Mouse (Mus musculus) B cell, adult 2 months (primary cell): ENCODE measurements at regions not wholly inside any gene's neighbourhood (a gene's known extent, or its start where the extent isn't known, plus 50 kb on each side); places are given as distances from the start of the nearest gene placed in this dataset.

Experiments
- DNase-seq, 2 experiments: peaks; one replicate each; pipeline ENCODE4 v3.0.0; 2022

DNA sequence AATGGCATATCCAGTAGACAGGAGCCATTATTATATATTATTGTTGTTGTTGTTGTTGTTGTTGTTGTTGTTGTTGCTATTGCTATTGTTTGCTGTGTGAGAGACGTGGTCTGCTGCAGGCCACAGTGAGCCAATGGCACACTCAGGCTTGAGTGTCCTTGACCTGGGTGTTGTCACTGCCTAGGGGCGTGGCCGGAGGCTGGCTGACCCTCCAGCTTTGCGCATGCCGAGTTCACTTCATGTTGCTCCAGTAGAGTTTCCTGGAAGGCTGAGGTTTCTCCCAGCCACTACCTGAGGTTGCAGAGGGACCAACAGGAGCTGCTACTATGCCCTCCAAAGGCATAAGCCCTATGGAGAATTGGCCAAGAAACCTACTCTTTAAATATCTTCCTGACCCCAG, 83.1 kb upstream of the Csf3r start:
- DNase-seq = no peak

DNA sequence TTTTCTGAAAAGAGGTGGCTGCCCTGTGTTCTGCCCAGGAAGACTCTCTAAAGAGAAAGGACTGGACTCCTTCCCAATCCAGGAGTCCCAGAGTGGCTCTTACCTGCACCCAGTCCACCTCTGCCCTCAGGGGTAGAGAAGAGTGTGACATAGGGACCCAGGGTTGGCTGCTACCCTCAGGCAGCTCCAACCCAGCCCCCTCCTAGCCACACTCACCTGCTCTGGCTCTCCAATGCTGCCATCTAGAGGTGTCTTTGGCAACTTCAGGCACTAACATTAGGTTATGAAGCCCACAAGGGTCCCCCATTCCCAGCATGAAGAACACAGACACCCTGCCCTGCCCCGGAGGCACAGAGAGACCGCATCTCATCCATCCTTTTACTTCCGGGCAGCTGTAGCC, 82.4 kb upstream of the Csf3r start:
- DNase-seq = peak; percentile 37 to 42

GRCm38 (mm10) chr4:125945062-125945461, 79.3 kb upstream of the Csf3r start:
- no peak for DNase-seq

- DNase-seq = no peak
These were observed 64.9 kb upstream of the Csf3r start for GRCm38 (mm10) chr4:125959426-125959825.

- DNase-seq = no peak
These were observed 63.6 kb upstream of the Csf3r start for GRCm38 (mm10) chr4:125960704-125961279.

GRCm38 (mm10) chr4:125962677-125963076, 61.7 kb upstream of the Csf3r start:
- DNase-seq = peak; percentile 92 to 94
